Mouse (Mus musculus): ENCODE results near the gene Lpcat1. TPM values are rescaled to one million over a fixed set of nuclear protein-coding genes. Genes with fewer than 3 reads are reported as not detected.

Lpcat1 gene
- total and polyA plus RNA-seq, 2 experiments from 2014 or later, result 86.2 to 225 TPM

DNA sequence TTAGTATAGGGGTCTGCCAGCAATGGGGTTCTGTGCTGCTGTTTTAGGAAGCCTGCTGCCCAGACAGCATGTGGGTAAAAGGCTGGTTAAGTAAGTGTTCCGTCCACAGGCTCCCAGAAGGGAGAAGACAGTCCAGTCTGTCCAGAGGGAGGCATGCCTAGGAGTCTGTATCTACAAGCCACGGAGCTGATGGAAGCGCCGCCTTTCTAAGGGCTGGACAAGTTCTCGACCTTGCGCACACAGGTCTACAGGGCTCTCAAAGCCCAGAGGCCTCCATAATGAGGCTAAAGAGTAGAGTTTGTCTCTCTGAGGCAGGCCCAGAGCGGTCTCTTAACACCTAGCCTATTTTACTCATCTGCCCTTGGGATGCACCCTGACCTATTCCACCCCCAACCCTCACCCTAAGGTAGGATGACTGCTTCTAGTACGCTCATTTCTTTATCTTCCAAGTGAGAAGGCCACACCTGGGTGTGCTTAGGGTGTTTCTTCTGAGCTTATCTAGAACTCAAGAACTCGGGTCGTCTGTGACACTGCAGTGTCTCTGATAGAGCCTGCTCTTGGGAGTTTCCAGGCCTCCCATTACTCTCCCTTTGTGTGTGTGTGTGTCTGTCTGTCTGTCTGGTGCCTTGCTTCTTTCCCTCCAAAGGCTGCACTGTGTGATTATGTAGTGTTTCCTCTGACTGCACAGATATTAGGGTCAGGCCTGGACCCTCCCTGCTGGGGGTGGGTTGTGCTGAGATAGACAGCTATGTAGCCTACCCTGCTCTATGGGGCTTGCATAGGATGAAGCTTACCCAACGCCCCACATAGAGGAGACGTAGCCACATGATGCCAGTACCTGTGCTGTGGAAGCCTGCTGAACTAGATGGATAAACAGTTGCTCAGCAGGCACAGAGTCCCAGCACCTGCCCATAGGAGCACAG lies 8.3 kb downstream of the Lpcat1 start:
- no peak overlapping the region for H3K27ac ChIP-seq (ENCODE audit: low read depth, low read length)
- H3K36me3 ChIP-seq (ENCODE audit: insufficient read depth, low read length), result no peaks in the 10 kb centered on the region; the same call in 1 of the 2 replicates
- no peak for TF ChIP-seq CTCF (IDR thresholded peaks at IDR 0.05)
- H3K4me2 ChIP-seq (ENCODE audit: low read depth, low read length, poor library complexity, severe bottlenecking), result no peak overlapping the region
- ATAC-seq (ENCODE audit: low FRiP score), result no peak
- peaks cover under 1% of the 10 kb centered on the region; the same call in 1 of the 2 replicates for H3K4me1 ChIP-seq (ENCODE audit: insufficient read depth, low read length)
- H3K9ac ChIP-seq (replicated peaks; ENCODE audit: low read length, poor library complexity, severe bottlenecking), result no peak overlapping the region
- H3K4me3 ChIP-seq (ENCODE audit: low read depth, low read length), result no peak overlapping the region
- 94% methylated on average over 12 of the region's 12 CpGs for WGBS
- H3K27me3 ChIP-seq (ENCODE audit: insufficient read depth, low read length), result no peaks in the 10 kb centered on the region
- H3K9me3 ChIP-seq (ENCODE audit: low read length), result no peaks in the 10 kb centered on the region
- no peak for DNase-seq (ENCODE audit: low spot score)

DNA sequence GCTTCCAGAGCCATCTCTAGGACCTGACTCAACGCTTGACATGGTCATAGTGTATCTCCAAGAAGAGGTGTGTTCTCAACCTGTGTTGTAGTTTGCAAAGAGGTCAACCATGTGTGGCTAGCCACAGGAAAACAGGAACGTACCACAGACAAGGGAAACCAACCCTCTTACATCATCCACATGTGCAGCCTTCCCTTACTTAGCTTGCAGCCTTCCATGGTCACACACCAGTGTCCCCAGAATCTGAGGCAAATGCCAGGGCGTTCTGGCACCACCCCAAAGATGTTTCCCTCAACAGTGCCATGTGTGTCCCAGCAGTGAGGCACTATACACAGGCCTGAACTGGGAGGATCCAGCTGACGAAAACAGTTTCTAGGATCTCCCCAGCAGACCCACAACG lies 9.3 kb downstream of the Lpcat1 start:
- Histone ChIP-seq H3K36me3 (ENCODE audit: insufficient read depth, low read length) (no peaks in the 10 kb centered on the region; the same call in 1 of the 2 replicates), H3K27ac (ENCODE audit: low read depth, low read length) (no peak overlapping the region), H3K4me3 (ENCODE audit: low read depth, low read length) (no peak overlapping the region), H3K9ac (replicated peaks; ENCODE audit: low read length, poor library complexity, severe bottlenecking) (no peak overlapping the region), H3K4me2 (ENCODE audit: low read depth, low read length, poor library complexity, severe bottlenecking) (no peak overlapping the region), H3K9me3 (ENCODE audit: low read length) (no peaks in the 10 kb centered on the region), H3K4me1 (ENCODE audit: insufficient read depth, low read length) (no peaks in the 10 kb centered on the region; the same call in 1 of the 2 replicates), H3K27me3 (ENCODE audit: insufficient read depth, low read length) (no peaks in the 10 kb centered on the region)
- TF ChIP-seq CTCF (IDR thresholded peaks at IDR 0.05), result no peak
- DNase-seq (ENCODE audit: low spot score) (no peak), ATAC-seq (ENCODE audit: low FRiP score) (no peak)
- WGBS, result 91% methylated on average over 5 of the region's 5 CpGs

GRCm38 (mm10) chr13:73476796-73477195 lies 9.8 kb downstream of the Lpcat1 start:
- WGBS, result 86% methylated on average over 8 of the region's 8 CpGs
- no peaks in the 10 kb centered on the region; the same call in 1 of the 2 replicates for H3K36me3 ChIP-seq (ENCODE audit: insufficient read depth, low read length)
- H3K9me3 ChIP-seq (ENCODE audit: low read length), result no peaks in the 10 kb centered on the region
- no peak for ATAC-seq (ENCODE audit: low FRiP score)
- no peak overlapping the region for H3K4me3 ChIP-seq (ENCODE audit: low read depth, low read length)
- no peak overlapping the region for H3K27ac ChIP-seq (ENCODE audit: low read depth, low read length)
- H3K9ac ChIP-seq (replicated peaks; ENCODE audit: low read length, poor library complexity, severe bottlenecking), result no peak overlapping the region
- no peak for TF ChIP-seq CTCF (IDR thresholded peaks at IDR 0.05)
- no peak for DNase-seq (ENCODE audit: low spot score)
- no peak overlapping the region for H3K4me2 ChIP-seq (ENCODE audit: low read depth, low read length, poor library complexity, severe bottlenecking)
- H3K27me3 ChIP-seq (ENCODE audit: insufficient read depth, low read length), result no peaks in the 10 kb centered on the region
- H3K4me1 ChIP-seq (ENCODE audit: insufficient read depth, low read length), result no peaks in the 10 kb centered on the region; the same call in 1 of the 2 replicates

GRCm38 (mm10) chr13:73477841-73478240 lies 10.8 kb downstream of the Lpcat1 start:
- no peak for TF ChIP-seq CTCF (IDR thresholded peaks at IDR 0.05)
- H3K4me2 ChIP-seq (ENCODE audit: low read depth, low read length, poor library complexity, severe bottlenecking), result no peak overlapping the region
- no peak for ATAC-seq (ENCODE audit: low FRiP score)
- H3K4me1 ChIP-seq (ENCODE audit: insufficient read depth, low read length), result no peaks in the 10 kb centered on the region; the same call in 1 of the 2 replicates
- WGBS, result 84% methylated on average over 2 of the region's 2 CpGs
- no peak overlapping the region for H3K9ac ChIP-seq (replicated peaks; ENCODE audit: low read length, poor library complexity, severe bottlenecking)
- DNase-seq (ENCODE audit: low spot score), result no peak
- H3K4me3 ChIP-seq (ENCODE audit: low read depth, low read length), result no peak overlapping the region
- H3K9me3 ChIP-seq (ENCODE audit: low read length), result no peaks in the 10 kb centered on the region
- no peak overlapping the region for H3K27ac ChIP-seq (ENCODE audit: low read depth, low read length)
- no peaks in the 10 kb centered on the region; the same call in 1 of the 2 replicates for H3K36me3 ChIP-seq (ENCODE audit: insufficient read depth, low read length)
- no peaks in the 10 kb centered on the region for H3K27me3 ChIP-seq (ENCODE audit: insufficient read depth, low read length)

- H3K4me1 ChIP-seq (ENCODE audit: insufficient read depth, low read length), result no peaks in the 10 kb centered on the region; the same call in 1 of the 2 replicates
- H3K4me2 ChIP-seq (ENCODE audit: low read depth, low read length, poor library complexity, severe bottlenecking), result no peak overlapping the region
- ATAC-seq (ENCODE audit: low FRiP score) (no peak), DNase-seq (ENCODE audit: low spot score) (no peak)
- TF ChIP-seq CTCF (IDR thresholded peaks at IDR 0.05), result no peak
- H3K27ac ChIP-seq (ENCODE audit: low read depth, low read length), result no peak overlapping the region
- WGBS, result 82% methylated on average over 7 of the region's 7 CpGs
- H3K36me3 ChIP-seq (ENCODE audit: insufficient read depth, low read length), result peaks cover 11% of the 10 kb centered on the region
- no peaks in the 10 kb centered on the region for H3K27me3 ChIP-seq (ENCODE audit: insufficient read depth, low read length)
- no peaks in the 10 kb centered on the region for H3K9me3 ChIP-seq (ENCODE audit: low read length)
- H3K4me3 ChIP-seq (ENCODE audit: low read depth, low read length), result no peak overlapping the region
- no peak overlapping the region for H3K9ac ChIP-seq (replicated peaks; ENCODE audit: low read length, poor library complexity, severe bottlenecking)
These were observed 15.5 kb downstream of the Lpcat1 start for GRCm38 (mm10) chr13:73482476-73482875.

GRCm38 (mm10) chr13:73483331-73483730 lies 16.3 kb downstream of the Lpcat1 start:
- Histone ChIP-seq H3K9ac (replicated peaks; ENCODE audit: low read length, poor library complexity, severe bottlenecking) (no peak overlapping the region), H3K4me1 (ENCODE audit: insufficient read depth, low read length) (no peaks in the 10 kb centered on the region; the same call in 1 of the 2 replicates), H3K27me3 (ENCODE audit: insufficient read depth, low read length) (no peaks in the 10 kb centered on the region), H3K36me3 (ENCODE audit: insufficient read depth, low read length) (peaks cover 11% of the 10 kb centered on the region), H3K9me3 (ENCODE audit: low read length) (no peaks in the 10 kb centered on the region), H3K4me3 (ENCODE audit: low read depth, low read length) (no peak overlapping the region), H3K4me2 (ENCODE audit: low read depth, low read length, poor library complexity, severe bottlenecking) (no peak overlapping the region), H3K27ac (ENCODE audit: low read depth, low read length) (no peak overlapping the region)
- no peak for TF ChIP-seq CTCF (IDR thresholded peaks at IDR 0.05)
- WGBS, result 96% methylated on average over 6 of the region's 6 CpGs
- DNase-seq (ENCODE audit: low spot score), result no peak
- no peak for ATAC-seq (ENCODE audit: low FRiP score)
